Mouse (Mus musculus) kidney, postnatal 4 days (tissue): ENCODE results near the gene Atp13a5.
A peak's percentile ranks its signal among the peaks of the same experiment; 100 is the strongest.

Source experiments
- DNase-seq, 2 experiments: peaks; one replicate each; pipeline ENCODE4 v3.0.0; 2021; ENCODE audit warnings: mixed read lengths in 2 of 2

The Atp13a5 gene

GRCm38 (mm10) chr16:29204875-29205274 lies 173.7 kb downstream of the Atp13a5 start:
- no peak for DNase-seq

GRCm38 (mm10) chr16:29201146-29201545 lies 177.4 kb downstream of the Atp13a5 start:
- no peak for DNase-seq

GRCm38 (mm10) chr16:29198461-29198860 lies 180.1 kb downstream of the Atp13a5 start:
- peak; percentile 25 to 48 for DNase-seq

GRCm38 (mm10) chr16:29195156-29195555 lies 183.4 kb downstream of the Atp13a5 start:
- DNase-seq, result no peak

- no peak for DNase-seq
These were observed 184.6 kb downstream of the Atp13a5 start for GRCm38 (mm10) chr16:29193981-29194380.

GRCm38 (mm10) chr16:29192911-29193310 lies 185.6 kb downstream of the Atp13a5 start:
- DNase-seq, result no peak
